Mouse (Mus musculus): Measurements from ENCODE around the gene Golga5.

DNA sequence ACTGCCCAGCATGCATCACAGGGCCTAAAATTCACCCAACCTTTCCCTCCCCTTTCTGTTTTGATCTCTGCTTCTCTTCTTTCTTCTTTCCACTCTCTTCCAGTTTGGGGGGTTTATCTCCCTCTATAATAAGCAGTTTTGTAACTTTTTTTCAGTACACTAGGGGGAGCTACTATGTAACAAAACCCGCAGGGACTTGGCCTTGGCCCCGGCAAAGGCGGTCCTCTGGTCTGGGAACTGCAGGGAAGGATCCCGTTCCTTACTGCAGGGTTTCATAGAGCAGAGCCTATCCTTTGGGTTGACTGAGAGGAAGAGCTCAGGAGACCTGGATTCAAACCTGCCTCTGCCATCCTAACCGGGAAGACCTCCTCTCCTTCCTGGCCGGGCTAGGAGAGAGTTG is 55.8 kb downstream of the Golga5 start:
- no peak for TF ChIP-seq MXI1 (IDR thresholded peaks at IDR 0.05; ENCODE audit: low read depth, low read length)
- TF ChIP-seq POLR2A (IDR thresholded peaks at IDR 0.05; ENCODE audit: low read depth, low read length), result no peak
- no peak for TF ChIP-seq USF1 (IDR thresholded peaks at IDR 0.05; ENCODE audit: low read depth, low read length)
- TF ChIP-seq CTCF (conservative IDR thresholded peaks at IDR 0.05 in 1 of 2, IDR thresholded peaks at IDR 0.05 in 1 of 2; ENCODE audit: low read depth in 2 of 2, low read length in 2 of 2), result peak in 1 of 2 experiments; percentile 82; a peak in 2 of 4 replicates
- no peak for TF ChIP-seq GABPA (IDR thresholded peaks at IDR 0.05; ENCODE audit: insufficient replicate concordance, low read depth, low read length)
- no peak for TF ChIP-seq NELFE (IDR thresholded peaks at IDR 0.05; ENCODE audit: low read depth, low read length)
- no peak for TF ChIP-seq ZKSCAN1 (IDR thresholded peaks at IDR 0.05; ENCODE audit: borderline replicate concordance, low read depth, low read length)
- no peak for TF ChIP-seq CHD2 (IDR thresholded peaks at IDR 0.05; ENCODE audit: low read length)
- no peak for TF ChIP-seq MEF2A (IDR thresholded peaks at IDR 0.05; ENCODE audit: borderline replicate concordance, low read depth, low read length)
- peak; percentile 49 for TF ChIP-seq ZC3H11A (IDR thresholded peaks at IDR 0.05; ENCODE audit: low read depth, low read length)
- TF ChIP-seq ELF1 (IDR thresholded peaks at IDR 0.05; ENCODE audit: low read depth, low read length), result no peak
- no peak for TF ChIP-seq NRF1 (IDR thresholded peaks at IDR 0.05; ENCODE audit: low read depth, low read length)
- TF ChIP-seq EP300 (IDR thresholded peaks at IDR 0.05; ENCODE audit: low read length), result no peak
